Mouse (Mus musculus): Measurements from ENCODE around the gene Tcp11. TPM values are rescaled to one million over a fixed set of nuclear protein-coding genes. Genes with fewer than 3 reads are reported as not detected.
A peak's percentile ranks its signal among the peaks of the same experiment; 100 is the strongest.

The Tcp11 gene
- polyA plus RNA-seq, 1 experiment from 2014 or later: 1.9 TPM

DNA sequence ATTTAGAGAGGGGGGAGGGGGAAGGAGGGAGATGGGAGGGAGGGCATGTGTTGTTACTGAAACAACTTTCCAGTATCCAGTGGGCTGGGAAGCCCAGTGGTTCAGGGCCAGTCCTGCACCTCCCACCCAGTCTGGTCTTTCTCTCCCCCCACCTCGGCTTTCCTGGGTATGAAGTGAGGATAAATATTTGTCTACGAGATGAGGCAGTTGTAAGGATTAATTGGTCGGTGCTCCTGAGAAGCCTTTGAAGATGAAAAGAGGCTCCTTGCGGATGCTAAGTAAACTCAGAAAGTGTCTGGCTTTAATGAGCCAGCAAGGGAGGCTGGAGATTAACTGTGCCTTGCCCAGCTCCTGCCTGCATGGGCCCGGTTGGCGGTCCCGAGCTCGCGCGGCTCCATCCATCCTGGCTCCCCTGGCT is 21.5 kb upstream of the Tcp11 start:
- H3K4me1 ChIP-seq: peaks cover 15% of the 10 kb centered on the region
- H3K9me3 ChIP-seq: no peaks in the 10 kb centered on the region
- H3K9ac ChIP-seq: no peak overlapping the region
- peak overlapping the region; percentile 60 for H3K27ac ChIP-seq
- H3K27me3 ChIP-seq (replicated peaks): no peaks in the 10 kb centered on the region
- no peak overlapping the region for H3K4me3 ChIP-seq
- peak; percentile 66 for ATAC-seq (replicated peaks)
- WGBS: 10% methylated on average over 10 of the region's 10 CpGs
- H3K4me2 ChIP-seq: no peak overlapping the region
- H3K36me3 ChIP-seq (replicated peaks): no peaks in the 10 kb centered on the region

DNA sequence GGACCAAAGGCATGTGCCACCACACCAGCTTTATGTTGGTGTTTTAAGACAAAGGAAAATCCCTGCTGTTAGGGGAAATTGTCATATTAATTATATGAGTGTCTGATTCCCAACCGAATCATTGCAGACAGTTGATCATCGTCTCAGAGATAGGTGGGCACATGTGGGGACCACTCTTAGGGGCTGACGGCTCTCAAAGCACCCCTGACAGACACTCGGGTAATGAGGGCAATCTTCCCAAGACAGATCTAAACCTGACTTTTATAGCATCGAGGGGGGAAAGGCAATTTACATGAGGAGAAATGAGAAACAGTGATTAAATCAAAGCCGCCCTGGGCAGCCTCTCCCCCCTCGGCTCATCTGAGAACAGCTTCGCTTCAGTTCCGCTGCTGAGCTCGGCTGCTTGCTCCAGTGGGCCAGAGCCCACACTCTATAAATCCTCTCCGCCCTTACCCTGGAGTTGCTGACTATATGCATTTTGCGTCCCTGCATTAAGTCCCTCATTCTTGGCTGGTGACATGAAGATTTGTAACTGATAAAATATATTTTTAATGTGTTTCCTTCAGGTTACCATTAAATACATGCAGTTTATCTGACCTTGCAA is 20.9 kb upstream of the Tcp11 start:
- Histone ChIP-seq H3K36me3 (replicated peaks) (no peaks in the 10 kb centered on the region), H3K27ac (peak overlapping the region; percentile 60), H3K4me1 (peaks cover 14% of the 10 kb centered on the region), H3K9ac (no peak overlapping the region), H3K4me3 (no peak overlapping the region), H3K4me2 (no peak overlapping the region), H3K27me3 (replicated peaks) (no peaks in the 10 kb centered on the region), H3K9me3 (no peaks in the 10 kb centered on the region)
- 0 out of 2 replicates have a peak, but pooled peaks have one; percentile 50 for ATAC-seq (replicated peaks)
- WGBS: 24% methylated on average over 12 of the region's 12 CpGs

GRCm38 (mm10) chr17:28100669-28101068 is 20.2 kb upstream of the Tcp11 start:
- Histone ChIP-seq H3K9ac (no peak overlapping the region), H3K9me3 (no peaks in the 10 kb centered on the region), H3K27ac (peak overlapping the region; percentile 60), H3K4me1 (peaks cover 14% of the 10 kb centered on the region), H3K4me2 (no peak overlapping the region), H3K4me3 (no peak overlapping the region), H3K36me3 (replicated peaks) (no peaks in the 10 kb centered on the region), H3K27me3 (replicated peaks) (no peaks in the 10 kb centered on the region)
- WGBS: 68% methylated on average over 1 of the region's 1 CpGs
- ATAC-seq (replicated peaks): no peak

DNA sequence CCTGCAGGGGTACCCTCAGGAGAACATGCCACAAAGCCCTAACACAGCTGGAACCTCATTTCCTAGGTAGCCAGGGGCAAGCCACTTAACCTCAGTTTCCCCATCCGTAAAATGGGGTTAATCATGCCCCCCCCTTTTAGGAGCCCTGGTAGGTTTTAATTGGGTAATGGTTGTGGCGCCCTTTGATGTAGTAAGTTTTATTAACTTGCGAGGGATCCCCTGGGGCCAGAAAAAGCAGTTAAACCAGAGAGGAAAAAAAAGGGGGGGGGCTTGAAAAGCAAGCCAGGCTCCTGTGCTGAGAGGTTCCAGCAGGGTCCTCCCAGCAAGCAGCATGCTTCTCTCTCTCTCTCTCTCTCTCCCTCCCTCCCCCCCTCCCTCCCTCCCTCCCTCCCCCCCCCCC is 18.6 kb upstream of the Tcp11 start:
- H3K27me3 ChIP-seq (replicated peaks): no peaks in the 10 kb centered on the region
- H3K9ac ChIP-seq: no peak overlapping the region
- WGBS: 64% methylated on average over 3 of the region's 3 CpGs
- peaks cover 14% of the 10 kb centered on the region for H3K4me1 ChIP-seq
- H3K27ac ChIP-seq: no peak overlapping the region
- H3K4me2 ChIP-seq: no peak overlapping the region
- no peak for ATAC-seq (replicated peaks)
- H3K36me3 ChIP-seq (replicated peaks): no peaks in the 10 kb centered on the region
- H3K9me3 ChIP-seq: no peaks in the 10 kb centered on the region
- H3K4me3 ChIP-seq: no peak overlapping the region

DNA sequence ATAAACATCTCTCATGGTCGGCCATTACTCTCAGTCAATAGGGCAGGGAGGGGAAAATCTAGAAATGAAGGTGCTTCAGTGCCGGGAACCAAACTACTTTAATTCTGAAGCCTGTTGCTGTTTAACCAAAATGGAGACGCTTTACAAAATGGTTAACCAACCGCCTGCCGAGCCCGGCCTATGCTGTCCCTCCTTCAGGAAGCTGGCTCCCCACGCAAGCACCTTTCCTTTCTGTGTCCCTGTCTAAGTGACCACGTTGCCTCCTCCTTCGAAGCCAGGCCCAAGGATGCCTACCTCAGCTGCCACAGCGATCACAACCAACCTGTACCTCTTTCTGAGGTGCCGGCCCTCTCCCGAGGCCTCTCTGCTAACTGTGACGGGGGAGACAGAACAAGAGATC is 16.9 kb upstream of the Tcp11 start:
- Histone ChIP-seq H3K27ac (no peak overlapping the region), H3K4me2 (no peak overlapping the region), H3K9ac (no peak overlapping the region), H3K27me3 (replicated peaks) (no peaks in the 10 kb centered on the region), H3K36me3 (replicated peaks) (no peaks in the 10 kb centered on the region), H3K4me3 (no peak overlapping the region), H3K9me3 (no peaks in the 10 kb centered on the region), H3K4me1 (peaks cover 13% of the 10 kb centered on the region)
- 89% methylated on average over 13 of the region's 13 CpGs for WGBS
- no peak for ATAC-seq (replicated peaks)

DNA sequence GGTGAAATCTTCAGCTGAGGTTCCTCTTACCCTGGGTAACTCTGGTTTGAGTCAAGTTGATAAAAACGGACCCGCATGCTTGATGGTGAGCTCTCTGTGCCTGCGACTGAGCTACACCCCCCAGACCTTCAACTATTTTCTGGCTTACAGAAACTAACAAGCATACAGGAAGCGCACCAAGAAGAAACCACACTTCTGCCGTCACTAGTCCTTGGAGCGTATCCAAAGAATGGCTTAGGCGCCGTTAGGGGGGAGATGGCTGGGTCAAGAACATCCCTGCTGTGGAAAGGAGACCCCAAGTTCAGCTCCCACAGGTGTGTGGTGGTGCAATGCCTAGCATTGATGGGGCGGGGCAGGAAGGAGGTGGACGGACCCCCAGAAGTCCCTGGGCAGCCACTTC is 16.0 kb upstream of the Tcp11 start:
- 82% methylated on average over 10 of the region's 10 CpGs for WGBS
- no peak for ATAC-seq (replicated peaks)

DNA sequence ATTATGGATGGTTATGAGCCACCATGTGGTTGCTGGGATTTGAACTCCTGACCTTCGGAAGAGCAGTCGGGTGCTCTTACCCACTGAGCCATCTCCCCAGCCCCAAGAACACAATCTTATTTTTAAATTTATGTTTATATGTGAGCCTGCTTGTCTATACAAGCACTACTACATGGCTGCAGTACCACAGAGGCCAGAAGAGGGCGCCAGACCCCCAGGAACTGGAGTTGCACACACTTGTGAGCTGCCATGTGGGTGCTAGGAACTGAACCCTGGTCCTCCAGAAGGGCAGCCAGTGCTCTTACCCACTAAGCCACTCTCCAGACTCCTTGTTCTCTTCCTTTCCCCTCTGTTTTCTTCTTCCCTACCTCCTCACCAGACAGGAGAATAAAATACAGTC is 13.4 kb upstream of the Tcp11 start:
- H3K36me3 ChIP-seq (replicated peaks): no peaks in the 10 kb centered on the region
- no peaks in the 10 kb centered on the region for H3K27me3 ChIP-seq (replicated peaks)
- WGBS: 82% methylated on average over 3 of the region's 3 CpGs
- no peak overlapping the region for H3K4me2 ChIP-seq
- no peak overlapping the region for H3K9ac ChIP-seq
- H3K9me3 ChIP-seq: no peaks in the 10 kb centered on the region
- no peak overlapping the region for H3K4me3 ChIP-seq
- H3K27ac ChIP-seq: no peak overlapping the region
- H3K4me1 ChIP-seq: peaks cover 4% of the 10 kb centered on the region; the same call in 1 of the 2 replicates
- no peak for ATAC-seq (replicated peaks)

More for the DNA sequence above, 16.0 kb upstream of the Tcp11 start:
- H3K27ac ChIP-seq: no peak overlapping the region
- no peaks in the 10 kb centered on the region for H3K27me3 ChIP-seq (replicated peaks)
- H3K9me3 ChIP-seq: no peaks in the 10 kb centered on the region
- no peak overlapping the region for H3K4me3 ChIP-seq
- no peaks in the 10 kb centered on the region for H3K36me3 ChIP-seq (replicated peaks)
- no peak overlapping the region for H3K4me2 ChIP-seq
- H3K9ac ChIP-seq: no peak overlapping the region
- H3K4me1 ChIP-seq: peaks cover 8% of the 10 kb centered on the region

- peaks cover 4% of the 10 kb centered on the region; the same call in 1 of the 2 replicates for H3K4me1 ChIP-seq
- no peaks in the 10 kb centered on the region for H3K36me3 ChIP-seq (replicated peaks)
- no peaks in the 10 kb centered on the region for H3K9me3 ChIP-seq
- 92% methylated on average over 2 of the region's 2 CpGs for WGBS
- H3K4me3 ChIP-seq: no peak overlapping the region
- no peak overlapping the region for H3K9ac ChIP-seq
- no peak for ATAC-seq (replicated peaks)
- no peak overlapping the region for H3K27ac ChIP-seq
- H3K27me3 ChIP-seq (replicated peaks): no peaks in the 10 kb centered on the region
- H3K4me2 ChIP-seq: no peak overlapping the region
These were observed 11.9 kb upstream of the Tcp11 start for GRCm38 (mm10) chr17:28092297-28092696.

- 94% methylated on average over 6 of the region's 6 CpGs for WGBS
- no peaks in the 10 kb centered on the region for H3K27me3 ChIP-seq (replicated peaks)
- peaks cover 19% of the 10 kb centered on the region for H3K4me1 ChIP-seq
- H3K9me3 ChIP-seq: no peaks in the 10 kb centered on the region
- no peak overlapping the region for H3K9ac ChIP-seq
- no peaks in the 10 kb centered on the region for H3K36me3 ChIP-seq (replicated peaks)
- H3K27ac ChIP-seq: no peak overlapping the region
- H3K4me2 ChIP-seq: no peak overlapping the region
- H3K4me3 ChIP-seq: no peak overlapping the region
- no peak for ATAC-seq (replicated peaks)
These were observed 8.3 kb upstream of the Tcp11 start for GRCm38 (mm10) chr17:28088718-28089117.

- Histone ChIP-seq H3K4me1 (peaks cover 19% of the 10 kb centered on the region), H3K9ac (no peak overlapping the region), H3K36me3 (replicated peaks) (no peaks in the 10 kb centered on the region), H3K27ac (no peak overlapping the region), H3K4me2 (no peak overlapping the region), H3K27me3 (replicated peaks) (no peaks in the 10 kb centered on the region; the same call in 1 of the 2 replicates), H3K9me3 (no peaks in the 10 kb centered on the region), H3K4me3 (no peak overlapping the region)
- 19% methylated on average over 5 of the region's 5 CpGs for WGBS
- ATAC-seq (replicated peaks): no peak
These were observed 7.0 kb upstream of the Tcp11 start for GRCm38 (mm10) chr17:28087430-28087829.

DNA sequence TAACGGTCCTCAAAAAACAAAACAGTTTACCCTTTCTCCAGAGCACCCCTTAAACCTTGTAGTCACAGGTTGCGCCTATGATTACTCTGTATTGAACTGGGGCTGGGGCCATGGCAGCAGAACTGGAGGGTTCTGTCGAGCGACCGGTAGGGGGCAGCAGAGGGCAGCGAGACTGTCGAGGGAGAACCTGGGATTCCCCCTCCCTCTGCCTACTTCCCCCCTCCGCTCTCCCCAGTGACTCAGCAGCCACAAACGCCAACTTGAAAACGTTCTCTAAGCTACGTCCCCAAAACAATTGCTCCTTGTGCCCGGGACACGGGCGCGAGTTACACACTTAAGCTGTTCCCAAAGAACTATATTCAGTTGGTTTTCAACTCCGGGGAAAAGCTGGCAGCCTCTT is 4.5 kb upstream of the Tcp11 start:
- H3K4me2 ChIP-seq: peak overlapping the region; percentile 40
- H3K9ac ChIP-seq: no peak overlapping the region
- no peaks in the 10 kb centered on the region; the same call in 1 of the 2 replicates for H3K27me3 ChIP-seq (replicated peaks)
- no peaks in the 10 kb centered on the region for H3K9me3 ChIP-seq
- H3K27ac ChIP-seq: peak overlapping the region; percentile 18; the same call in 1 of the 2 replicates
- under 1% methylated on average over 15 of the region's 16 CpGs for WGBS
- no peak overlapping the region for H3K4me3 ChIP-seq
- peaks cover 28% of the 10 kb centered on the region for H3K4me1 ChIP-seq
- no peaks in the 10 kb centered on the region for H3K36me3 ChIP-seq (replicated peaks)
- 0 out of 2 replicates have a peak, but pooled peaks have one; percentile 27 for ATAC-seq (replicated peaks)

GRCm38 (mm10) chr17:28084395-28084905 is 4.0 kb upstream of the Tcp11 start:
- Histone ChIP-seq H3K4me3 (no peak overlapping the region), H3K36me3 (replicated peaks) (no peaks in the 10 kb centered on the region), H3K4me2 (no peak overlapping the region), H3K9me3 (no peaks in the 10 kb centered on the region), H3K27ac (peak overlapping the region; percentile 18; the same call in 1 of the 2 replicates), H3K4me1 (peaks cover 31% of the 10 kb centered on the region), H3K9ac (no peak overlapping the region), H3K27me3 (replicated peaks) (no peaks in the 10 kb centered on the region; the same call in 1 of the 2 replicates)
- no peak for ATAC-seq (replicated peaks)
- 16% methylated on average over 22 of the region's 22 CpGs for WGBS

DNA sequence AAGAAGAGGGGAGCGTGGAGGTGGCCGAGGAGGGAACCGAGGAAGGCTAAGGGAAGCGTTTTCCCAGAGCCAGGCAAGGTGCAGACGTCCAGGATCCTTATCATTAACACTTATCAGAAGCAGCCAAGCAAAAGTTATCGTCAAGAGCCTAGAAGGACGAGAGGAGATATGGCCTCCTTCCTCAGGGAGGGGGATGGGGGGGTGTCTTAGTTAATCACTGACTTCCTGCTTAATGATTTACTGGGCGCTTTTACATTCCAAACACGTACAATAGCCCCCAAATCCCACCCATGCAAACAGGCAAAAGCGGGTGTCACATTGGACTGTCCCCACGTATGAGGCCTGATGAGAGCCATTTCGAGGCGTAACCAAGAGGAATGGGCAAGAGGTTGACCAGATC is 2.4 kb upstream of the Tcp11 start:
- Histone ChIP-seq H3K36me3 (replicated peaks) (no peaks in the 10 kb centered on the region), H3K4me2 (no peak overlapping the region), H3K9me3 (no peaks in the 10 kb centered on the region), H3K4me3 (no peak overlapping the region), H3K4me1 (peaks cover 34% of the 10 kb centered on the region), H3K27me3 (replicated peaks) (no peaks in the 10 kb centered on the region; the same call in 1 of the 2 replicates), H3K27ac (no peak overlapping the region), H3K9ac (no peak overlapping the region)
- ATAC-seq (replicated peaks): no peak
- WGBS: 83% methylated on average over 13 of the region's 13 CpGs

Data from midbrain, embryonic 15.5 days (tissue).